Mouse (Mus musculus): ENCODE results near the gene Rev3l. TPM values are rescaled to one million over a fixed set of nuclear protein-coding genes. Genes with fewer than 3 reads are reported as not detected.
"Not testable (repeated sequence)": the region's sequence is repeated elsewhere in the genome, so short reads cannot be mapped to it uniquely, and the experiment has no call there.

Rev3l gene
- total RNA-seq, 2 experiments from 2014 or later, result 24.2 to 27.4 TPM

DNA sequence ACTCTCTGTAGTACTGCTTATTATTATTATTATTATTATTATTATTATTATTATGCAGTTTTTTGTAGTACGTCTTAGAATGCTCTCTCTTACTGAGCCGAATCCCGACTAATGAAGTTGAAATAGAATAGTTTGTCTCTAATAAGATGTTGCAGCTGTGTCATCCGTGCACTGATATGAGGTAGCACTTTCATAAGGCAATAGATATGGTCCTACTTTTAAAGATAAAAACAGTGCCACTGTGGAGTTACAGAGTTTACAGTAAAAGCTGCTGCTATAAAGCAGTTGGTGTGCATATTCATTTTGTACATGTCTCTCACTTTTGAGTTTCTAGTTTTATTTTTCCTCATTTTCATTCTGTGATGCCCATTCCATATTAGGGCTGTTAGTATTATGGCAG is 46.4 kb downstream of the Rev3l start:
- no peak for DNase-seq

- DNase-seq, result no peak
These were observed 53.3 kb downstream of the Rev3l start for GRCm38 (mm10) chr10:39785241-39785640.

DNA sequence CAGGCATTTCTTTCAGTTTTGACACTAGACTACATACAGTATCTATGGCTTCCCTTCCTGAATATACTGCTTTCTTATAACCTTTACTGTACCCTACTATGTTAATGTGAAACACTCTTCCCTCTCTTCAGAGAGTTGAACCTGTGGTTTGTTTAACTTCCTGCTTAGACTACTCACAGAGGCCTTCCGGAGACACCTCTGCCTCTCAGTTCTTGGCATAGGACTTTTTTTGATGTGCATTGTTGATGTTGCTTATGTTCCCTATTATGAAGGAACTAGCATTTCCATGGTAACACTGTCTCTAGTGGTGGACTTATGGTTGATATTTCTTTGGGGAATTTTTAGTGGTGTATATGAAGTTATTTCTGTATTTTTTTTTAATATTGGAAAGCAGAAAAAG is 61.4 kb downstream of the Rev3l start:
- no peak for DNase-seq

DNA sequence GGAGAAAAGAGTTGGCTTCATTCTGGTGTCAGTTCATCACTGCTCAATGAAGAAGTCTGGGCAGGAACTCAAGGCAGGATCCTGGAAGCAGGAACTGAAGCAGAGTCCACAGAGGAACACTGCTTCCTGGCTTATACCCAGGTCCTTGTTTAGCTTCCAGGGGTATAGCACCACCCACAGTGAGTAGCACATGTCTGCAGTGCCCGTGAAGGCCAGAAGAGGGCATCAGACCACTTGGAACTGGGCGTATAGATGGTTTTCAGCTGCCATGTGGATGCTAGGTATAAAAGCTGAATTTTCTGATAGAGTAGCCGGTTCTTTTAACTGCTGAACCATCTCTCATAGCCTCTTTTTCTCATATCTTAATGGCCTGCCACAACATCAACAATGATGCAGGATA is 79.6 kb downstream of the Rev3l start:
- no peak for DNase-seq

GRCm38 (mm10) chr10:39842621-39843020 is 110.7 kb downstream of the Rev3l start:
- no peak for DNase-seq

DNA sequence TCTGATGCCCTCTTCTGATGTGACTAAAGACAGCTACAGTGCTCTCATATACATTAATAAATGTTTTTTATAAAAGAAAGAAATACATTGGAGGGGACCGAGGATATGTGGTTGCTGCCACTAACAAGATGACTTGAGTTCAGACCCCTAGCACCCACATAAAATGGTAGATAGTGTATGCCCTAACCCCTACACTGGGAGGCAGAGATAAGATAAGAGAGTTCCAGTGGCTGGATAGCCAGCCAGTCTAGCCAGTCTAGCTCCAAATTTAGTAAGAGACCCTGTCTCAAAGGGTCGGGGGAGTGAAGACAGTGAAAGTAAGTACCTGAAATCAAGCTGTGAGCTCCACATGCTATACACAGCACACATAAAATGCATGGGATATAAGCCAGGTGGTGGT is 133.6 kb downstream of the Rev3l start:
- DNase-seq, result no peak

- peak; percentile 49 for DNase-seq
These were observed 156.7 kb downstream of the Rev3l start for GRCm38 (mm10) chr10:39888621-39889020.

- DNase-seq, result no peak
These were observed 162.1 kb downstream of the Rev3l start for GRCm38 (mm10) chr10:39893702-39894697.

DNA sequence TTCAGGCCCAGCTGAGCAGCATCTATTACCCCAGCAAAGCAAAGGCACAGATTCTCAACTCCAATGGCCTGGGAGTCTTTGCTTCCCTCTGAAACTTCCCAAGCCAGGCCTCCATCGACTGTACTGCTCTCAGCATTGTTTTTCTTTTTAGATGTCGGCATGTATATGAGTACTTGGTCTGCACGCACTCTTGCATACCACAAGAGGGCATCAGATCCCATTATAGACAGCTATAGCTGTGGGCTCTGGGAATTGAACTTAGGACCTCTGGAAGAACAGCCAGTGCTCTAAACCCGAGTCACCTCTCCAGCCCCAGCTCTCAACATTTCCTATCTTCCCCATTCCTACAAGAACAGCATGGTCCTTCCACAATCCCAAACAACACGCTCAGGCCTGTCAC is 164.6 kb downstream of the Rev3l start:
- no peak for DNase-seq

DNA sequence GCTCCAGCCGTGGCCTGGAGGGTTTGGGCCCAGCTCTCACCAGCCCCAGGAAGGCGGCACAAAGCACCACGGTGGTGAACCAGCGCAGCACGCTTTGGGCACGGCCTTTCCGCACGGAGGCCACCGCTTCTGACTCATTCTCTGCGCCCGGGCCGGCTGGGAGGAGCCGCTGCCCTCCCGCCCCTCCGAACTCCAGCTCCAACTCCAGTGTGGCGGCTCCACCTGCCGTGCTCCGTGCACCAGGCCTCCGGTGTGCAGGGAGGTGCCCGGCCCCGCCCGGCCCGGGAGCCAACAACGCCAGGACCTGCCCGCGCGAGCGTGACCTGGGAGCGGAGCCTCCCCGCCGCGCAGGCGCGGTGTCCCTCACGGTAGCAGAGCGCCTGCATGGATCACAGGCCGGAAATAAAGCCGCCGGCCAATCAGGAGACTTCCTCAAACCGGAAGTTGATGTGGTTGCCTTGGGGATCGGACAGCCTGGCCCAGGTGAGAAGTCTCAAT is 167.0 kb downstream of the Rev3l start, which contains the start of gene Mfsd4b4:
TSS of gene Mfsd4b4 (minus strand) at position 365 of the 498 bp plus-strand sequence.
- DNase-seq, result peak; percentile 88

- DNase-seq, result no peak
These were observed 172.3 kb downstream of the Rev3l start for GRCm38 (mm10) chr10:39904191-39904590.

DNA sequence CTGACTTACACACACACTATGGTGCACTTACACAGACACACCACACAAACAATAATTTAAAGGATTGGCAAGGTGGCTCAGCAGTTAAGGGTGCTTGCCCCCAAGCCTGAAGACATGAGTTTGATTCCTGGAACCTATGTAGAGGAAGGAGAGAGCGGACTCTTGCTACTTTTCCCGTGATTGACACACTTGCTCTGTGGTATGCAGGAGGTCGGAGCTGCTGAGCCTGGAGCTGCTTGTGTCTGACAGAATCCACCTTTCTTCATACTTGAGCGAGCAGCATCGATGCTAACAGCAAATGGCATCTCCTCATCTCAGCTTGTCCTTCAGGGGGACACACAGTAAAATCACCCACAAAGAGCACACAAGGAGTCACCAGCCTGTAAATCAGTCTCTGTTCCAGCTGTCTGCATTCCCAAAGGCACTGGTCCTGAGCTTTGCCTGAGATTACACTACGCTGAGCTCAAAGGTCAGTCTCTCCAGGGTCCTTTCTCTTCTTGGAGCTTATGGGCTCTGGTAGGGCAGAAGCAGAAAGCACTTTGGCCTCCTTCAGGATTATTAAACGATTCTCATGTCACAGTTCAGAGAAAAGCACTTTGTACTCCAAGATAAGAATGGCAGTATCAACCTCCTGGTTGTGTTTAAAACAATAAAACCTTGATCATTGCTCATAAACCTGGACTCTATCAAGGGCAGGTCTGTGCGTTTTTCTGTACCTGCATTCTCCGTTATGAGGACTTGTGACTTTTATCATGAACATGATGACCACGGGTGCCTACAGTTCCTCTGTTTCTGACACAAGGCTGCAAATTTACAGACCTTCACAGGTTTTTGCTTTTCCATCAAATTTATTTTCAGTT is 175.1 kb downstream of the Rev3l start:
- no peak for DNase-seq

- no peak for DNase-seq
These were observed 177.0 kb downstream of the Rev3l start for GRCm38 (mm10) chr10:39908768-39909441.

- DNase-seq, result no peak
These were observed 180.7 kb downstream of the Rev3l start for GRCm38 (mm10) chr10:39912616-39913015.

DNA sequence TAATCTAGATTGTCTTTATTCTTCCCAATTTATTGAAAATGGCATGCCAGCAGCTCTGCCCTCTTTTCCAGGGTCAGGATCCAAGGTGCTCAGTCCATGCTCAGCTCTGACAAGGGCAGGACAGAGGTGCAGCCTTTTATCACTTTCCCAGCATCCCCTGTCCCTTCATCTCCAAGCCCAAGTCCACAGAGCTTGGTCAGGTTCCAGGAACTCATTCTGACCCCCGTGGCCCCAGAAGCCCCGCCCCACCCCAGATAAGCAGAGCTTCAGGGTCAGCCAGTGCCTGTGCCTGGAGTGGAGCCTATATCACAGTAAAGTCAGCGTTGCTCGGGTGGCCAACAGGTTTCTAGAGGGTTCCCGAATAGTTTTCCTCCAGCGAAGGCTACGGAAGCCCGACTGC is 192.6 kb downstream of the Rev3l start:
- DNase-seq, result not testable (repeated sequence)

Other genes with a start within 250 kb of the Rev3l start
- 1 to 10 TPM; 4.8 to 5.7 TPM for gene Traf3ip2, start 119.2 kb upstream of the Rev3l start, total RNA-seq (2021)
- gene Mfsd4b4, start 167.1 kb downstream of the Rev3l start, total RNA-seq (2021), result 1 to 10 TPM; 2.1 to 2.2 TPM
- gene Mfsd4b2, start 194.8 kb downstream of the Rev3l start, total RNA-seq (2021), result under 1 TPM; 0.15 to 0.19 TPM
- gene Mfsd4b3, start 228.0 kb downstream of the Rev3l start, total RNA-seq (2021), result 1 to 10 TPM; 3.7 to 5.4 TPM

Measured in gastrocnemius, postnatal 25 days (tissue).